In the genomic region with DNA sequence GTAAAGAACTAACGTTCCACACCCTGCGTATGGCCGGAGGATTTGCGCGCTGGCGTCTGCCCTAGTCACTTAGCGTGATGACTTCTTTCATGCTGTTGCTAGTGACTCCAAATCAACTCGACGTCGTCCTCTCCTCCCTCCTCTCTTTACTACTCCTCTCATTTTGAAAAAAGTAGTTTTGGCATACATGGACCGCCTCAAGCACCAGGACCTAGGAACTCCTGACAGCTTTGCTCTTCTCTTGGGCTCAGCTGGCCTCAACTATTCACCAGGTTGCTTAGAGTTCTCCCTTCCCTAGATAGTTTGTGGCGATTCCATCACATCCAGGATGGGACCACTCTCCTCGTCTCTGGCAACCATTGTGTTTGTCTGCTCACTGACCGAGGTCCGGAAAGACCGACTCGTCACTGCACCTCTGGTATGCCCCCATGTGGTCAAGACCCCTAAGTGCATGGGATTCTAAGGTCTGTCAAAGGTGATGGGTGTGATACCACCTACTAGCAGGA, we compare ENCODE assay signal across 8 mouse cellular contexts. TPM values are rescaled to one million over a fixed set of nuclear protein-coding genes. Genes with fewer than 3 reads are reported as not detected.
A peak's percentile ranks its signal among the peaks of the same experiment; 100 is the strongest.
DNase-seq lines count a peak whose midpoint lies in the region; ATAC-seq lines count a peak whose summit lies in the region.

No protein-coding gene starts in this region.

- no peaks in the 10 kb centered on the region for H3K36me3 ChIP-seq in heart, embryonic 14.5 days (ENCODE audit: control insufficient read depth, insufficient read depth, low read length)
- no peaks in the 10 kb centered on the region for H3K36me3 ChIP-seq in liver, embryonic 13.5 days
- no peaks in the 10 kb centered on the region for H3K36me3 ChIP-seq in stomach, embryonic 14.5 days (ENCODE audit: control insufficient read depth, insufficient read depth, low read length)

- H3K4me1 ChIP-seq in brown adipose tissue, adult 24 weeks (ENCODE audit: control insufficient read depth, insufficient read depth, insufficient read length, low read length) = peaks cover 5% of the 10 kb centered on the region; the same call in 1 of the 2 replicates
- peaks cover 2 to 15% of the 10 kb centered on the region in 2 experiments; a peak in 3 of 4 replicates for H3K4me1 ChIP-seq in heart, embryonic 14.5 days (ENCODE audit: control insufficient read depth in 2 of 2, insufficient read depth in 2 of 2, low read length in 2 of 2)
- H3K4me1 ChIP-seq in liver, embryonic 13.5 days (replicated peaks) = peaks cover 61% of the 10 kb centered on the region
- no peaks in the 10 kb centered on the region; the same call in 1 of the 2 replicates for H3K4me1 ChIP-seq in stomach, embryonic 14.5 days (ENCODE audit: control insufficient read depth, insufficient read depth, low read length)

- peak overlapping the region; percentile 89 for H3K4me2 ChIP-seq in heart, embryonic 14.5 days (ENCODE audit: low read length)
- peak overlapping the region; percentile 78 for H3K4me2 ChIP-seq in liver, embryonic 13.5 days
- peak overlapping the region; percentile 46 for H3K4me2 ChIP-seq in stomach, embryonic 14.5 days (replicated peaks; ENCODE audit: low read depth, low read length)

- no peaks in the 10 kb centered on the region for H3K27me3 ChIP-seq in heart, embryonic 14.5 days (ENCODE audit: control insufficient read depth, insufficient read depth, low read length)
- H3K27me3 ChIP-seq in liver, embryonic 13.5 days = no peaks in the 10 kb centered on the region
- H3K27me3 ChIP-seq in stomach, embryonic 14.5 days (ENCODE audit: control insufficient read depth, insufficient read depth, low read length) = no peaks in the 10 kb centered on the region

- peak overlapping the region; percentile 73 for H3K9ac ChIP-seq in heart, embryonic 14.5 days (ENCODE audit: low read length)
- H3K9ac ChIP-seq in liver, embryonic 13.5 days = peak overlapping the region; percentile 59
- no peak overlapping the region; the same call in 1 of the 2 replicates for H3K9ac ChIP-seq in stomach, embryonic 14.5 days (replicated peaks; ENCODE audit: low read depth, low read length)

- H3K4me3 ChIP-seq in brown adipose tissue, adult 24 weeks (ENCODE audit: insufficient read depth, low read depth, low read length) = peak overlapping the region; percentile 95
- peak overlapping the region; percentile 69 to 73 for H3K4me3 ChIP-seq in heart, embryonic 14.5 days (ENCODE audit: control insufficient read depth in 1 of 2, insufficient read depth in 1 of 2, low read depth in 1 of 2, low read length in 2 of 2)
- H3K4me3 ChIP-seq in liver, embryonic 13.5 days (replicated peaks) = peak overlapping the region; percentile 80
- H3K4me3 ChIP-seq in stomach, embryonic 14.5 days (ENCODE audit: low read depth, low read length) = peak overlapping the region; percentile 67

- under 1% methylated on average over 17 of the region's 17 CpGs for WGBS in heart, embryonic 14.5 days
- WGBS in liver, embryonic 13.5 days (ENCODE audit: insufficient replicate concordance) = under 1% methylated on average over 17 of the region's 17 CpGs
- under 1% methylated on average over 17 of the region's 17 CpGs for WGBS in stomach, embryonic 14.5 days

- peak; percentile 91 for DNase-seq in kidney, postnatal 10 days
- peak; percentile 78 for DNase-seq in liver, embryonic 13.5 days
- DNase-seq in natural killer cell, adult 2 months (ENCODE audit: low spot score in 2 of 2) = peak; percentile 94 to 95

- H3K9me3 ChIP-seq in heart, embryonic 14.5 days (ENCODE audit: control insufficient read depth, low read length) = no peaks in the 10 kb centered on the region
- no peaks in the 10 kb centered on the region for H3K9me3 ChIP-seq in liver, embryonic 13.5 days (replicated peaks)
- H3K9me3 ChIP-seq in stomach, embryonic 14.5 days (ENCODE audit: control insufficient read depth, low read depth, low read length) = no peaks in the 10 kb centered on the region

- ATAC-seq in CD4-positive, CD25-positive, alpha-beta regulatory T cell, adult 4 months = peak; percentile 33
- ATAC-seq in erythroid progenitor cell, adult 5-6 weeks (replicated peaks; ENCODE audit: low FRiP score, poor library complexity, severe bottlenecking) = peak; percentile 70
- ATAC-seq in heart, embryonic 14.5 days (ENCODE audit: insufficient number of reproducible peaks, insufficient read depth, low FRiP score, low read depth) = peak; percentile 26; the same call in 1 of the 2 replicates
- ATAC-seq in liver, embryonic 13.5 days (ENCODE audit: low read depth) = peak; percentile 37
- no peak for ATAC-seq in stomach, embryonic 14.5 days (ENCODE audit: insufficient number of reproducible peaks, insufficient read depth, low FRiP score, low read depth)

- H3K27ac ChIP-seq in brown adipose tissue, adult 24 weeks (replicated peaks; ENCODE audit: low read depth, low read length) = peak overlapping the region; percentile 72
- H3K27ac ChIP-seq in heart, embryonic 14.5 days (replicated peaks in 1 of 2; ENCODE audit: control insufficient read depth in 1 of 2, insufficient read depth in 1 of 2, low read depth in 2 of 2, low read length in 2 of 2) = peak overlapping the region; percentile 69 to 86
- peak overlapping the region; percentile 81 for H3K27ac ChIP-seq in liver, embryonic 13.5 days
- peak overlapping the region; percentile 97; the same call in 1 of the 2 replicates for H3K27ac ChIP-seq in stomach, embryonic 14.5 days (ENCODE audit: low read length)

RNA-seq across cellular contexts. Expression of a gene that starts 13.2 kb away (rescaled TPM):
- not detected for polyA plus RNA-seq in CD4-positive, CD25-positive, alpha-beta regulatory T cell, adult 4 months (2017; shearing (Covaris generic))
- 1.2 TPM in 1 of 2 replicates, not detected in the other for polyA plus RNA-seq in brown adipose tissue, adult 24 weeks (2012; ENCODE audit: insufficient read depth, insufficient read length, missing spikeins)
- 2.9 TPM in 1 of 2 replicates, not detected in the other for total RNA-seq in erythroid progenitor cell, adult 5-6 weeks (2015; ENCODE audit: low replicate concordance)
- not detected in 2 replicates for total RNA-seq in erythroid progenitor cell, adult 5-6 weeks (2017; ENCODE audit: low replicate concordance)
- not detected in 2 replicates for polyA plus RNA-seq in heart, embryonic 14.5 days (2014; fragmentation: Nextera tagmentation; extraction: Ambion mirVana)
- polyA plus RNA-seq in liver, embryonic 13.5 days (2015; fragmentation: Nextera tagmentation; extraction: Ambion mirVana) = 0.09 TPM in 1 of 2 replicates, not detected in the other
- polyA plus RNA-seq in stomach, embryonic 14.5 days (2014; fragmentation: Nextera tagmentation; extraction: Ambion mirVana) = 0.29 and 0.34 TPM in 2 replicates

RNA-seq across cellular contexts. Expression of a gene that starts 13.2 kb away (rescaled TPM):
- not detected for polyA plus RNA-seq in CD4-positive, CD25-positive, alpha-beta regulatory T cell, adult 4 months (2017; shearing (Covaris generic))
- polyA plus RNA-seq in brown adipose tissue, adult 24 weeks (2012; ENCODE audit: insufficient read depth, insufficient read length, missing spikeins) = not detected in 2 replicates
- not detected in 2 replicates for total RNA-seq in erythroid progenitor cell, adult 5-6 weeks (2015; ENCODE audit: low replicate concordance)
- not detected in 2 replicates for total RNA-seq in erythroid progenitor cell, adult 5-6 weeks (2017; ENCODE audit: low replicate concordance)
- not detected in 2 replicates for polyA plus RNA-seq in heart, embryonic 14.5 days (2014; fragmentation: Nextera tagmentation; extraction: Ambion mirVana)
- polyA plus RNA-seq in liver, embryonic 13.5 days (2015; fragmentation: Nextera tagmentation; extraction: Ambion mirVana) = 0.20 TPM in 1 of 2 replicates, not detected in the other
- polyA plus RNA-seq in stomach, embryonic 14.5 days (2014; fragmentation: Nextera tagmentation; extraction: Ambion mirVana) = not detected in 2 replicates

RNA-seq across cellular contexts. Expression of a gene that starts 48.1 kb away (rescaled TPM):
- polyA plus RNA-seq in CD4-positive, CD25-positive, alpha-beta regulatory T cell, adult 4 months (2017; shearing (Covaris generic)) = 100 to 1,000 TPM in 1 of 2 experiments, 10 to 100 TPM in 1; 98.3 to 104 TPM
- polyA plus RNA-seq in brown adipose tissue, adult 24 weeks (2012; ENCODE audit: insufficient read depth, insufficient read length, missing spikeins) = 0.83 TPM in 1 of 2 replicates, not detected in the other
- 3.2 and 4.6 TPM in 2 replicates for total RNA-seq in erythroid progenitor cell, adult 5-6 weeks (2015; ENCODE audit: low replicate concordance)
- total RNA-seq in erythroid progenitor cell, adult 5-6 weeks (2017; ENCODE audit: low replicate concordance) = 7.7 and 13.5 TPM in 2 replicates
- 0.08 TPM in 1 of 2 replicates, not detected in the other for polyA plus RNA-seq in heart, embryonic 14.5 days (2014; fragmentation: Nextera tagmentation; extraction: Ambion mirVana)
- polyA plus RNA-seq in liver, embryonic 13.5 days (2015; fragmentation: Nextera tagmentation; extraction: Ambion mirVana) = 0.09 and 0.16 TPM in 2 replicates
- not detected in 2 replicates for polyA plus RNA-seq in stomach, embryonic 14.5 days (2014; fragmentation: Nextera tagmentation; extraction: Ambion mirVana)

RNA-seq across cellular contexts. Expression of a gene that starts 50.3 kb away (rescaled TPM):
- 1 to 10 TPM; 2.5 to 3.5 TPM for polyA plus RNA-seq in CD4-positive, CD25-positive, alpha-beta regulatory T cell, adult 4 months (2017; shearing (Covaris generic))
- not detected in 2 replicates for polyA plus RNA-seq in brown adipose tissue, adult 24 weeks (2012; ENCODE audit: insufficient read depth, insufficient read length, missing spikeins)
- 10.5 TPM in 1 of 2 replicates, not detected in the other for total RNA-seq in erythroid progenitor cell, adult 5-6 weeks (2015; ENCODE audit: low replicate concordance)
- 1.3 and 1.5 TPM in 2 replicates for total RNA-seq in erythroid progenitor cell, adult 5-6 weeks (2017; ENCODE audit: low replicate concordance)
- not detected in 2 replicates for polyA plus RNA-seq in heart, embryonic 14.5 days (2014; fragmentation: Nextera tagmentation; extraction: Ambion mirVana)
- polyA plus RNA-seq in liver, embryonic 13.5 days (2015; fragmentation: Nextera tagmentation; extraction: Ambion mirVana) = 0.08 and 0.10 TPM in 2 replicates
- not detected in 2 replicates for polyA plus RNA-seq in stomach, embryonic 14.5 days (2014; fragmentation: Nextera tagmentation; extraction: Ambion mirVana)

RNA-seq across cellular contexts. Expression of a gene that starts 51.6 kb away (rescaled TPM):
- polyA plus RNA-seq in CD4-positive, CD25-positive, alpha-beta regulatory T cell, adult 4 months (2017; shearing (Covaris generic)) = 1 to 10 TPM; 2.1 to 3.6 TPM
- polyA plus RNA-seq in brown adipose tissue, adult 24 weeks (2012; ENCODE audit: insufficient read depth, insufficient read length, missing spikeins) = not detected in 2 replicates
- total RNA-seq in erythroid progenitor cell, adult 5-6 weeks (2015; ENCODE audit: low replicate concordance) = 10.1 and 21.4 TPM in 2 replicates
- 19.9 and 20.8 TPM in 2 replicates for total RNA-seq in erythroid progenitor cell, adult 5-6 weeks (2017; ENCODE audit: low replicate concordance)
- polyA plus RNA-seq in heart, embryonic 14.5 days (2014; fragmentation: Nextera tagmentation; extraction: Ambion mirVana) = 0.34 TPM in 1 of 2 replicates, not detected in the other
- 6.9 and 7.6 TPM in 2 replicates for polyA plus RNA-seq in liver, embryonic 13.5 days (2015; fragmentation: Nextera tagmentation; extraction: Ambion mirVana)
- polyA plus RNA-seq in stomach, embryonic 14.5 days (2014; fragmentation: Nextera tagmentation; extraction: Ambion mirVana) = 1.5 and 1.9 TPM in 2 replicates

Comparison
In these comparisons a context has a peak if more than half of its experiments do, and no peak if none do; other contexts are left out.
1. RNA of a gene that starts 48.1 kb away (polyA plus RNA-seq): 98.3 to 104 TPM in CD4-positive, CD25-positive, alpha-beta regulatory T cell, adult 4 months; 0.83 TPM in brown adipose tissue, adult 24 weeks, 0.09 to 0.16 TPM in liver, embryonic 13.5 days, 0.08 TPM in heart, embryonic 14.5 days and not detected in stomach, embryonic 14.5 days; every median in the first group is over 10 times any median in the second.
2. Peak in every context shown above with its lines, with median percentiles within 50 percentile points of each other: H3K27ac ChIP-seq, H3K4me3 ChIP-seq, H3K4me2 ChIP-seq and DNase-seq.